Mouse (Mus musculus) ES-E14 (cell line): ENCODE data around the gene Lgr6.

Experiments used
- CHD2 ChIP-seq: IDR thresholded peaks from 2 replicates; pipeline ENCODE4 v1.6.1; 2014; ENCODE audit warnings: mild to moderate bottlenecking, low read depth, low read length, inconsistent platforms
- HCFC1 ChIP-seq: IDR thresholded peaks from 2 replicates; pipeline ENCODE4 v1.6.1; 2012; ENCODE audit warnings: low read length, inconsistent platforms, borderline replicate concordance; ENCODE audit not compliant: insufficient read depth
- MAFK ChIP-seq: IDR thresholded peaks from 2 replicates; pipeline ENCODE4 v1.6.1; 2014; ENCODE audit warnings: mild to moderate bottlenecking, low read depth, low read length, inconsistent platforms; ENCODE audit not compliant: insufficient read depth
- ZC3H11A ChIP-seq: IDR thresholded peaks from 2 replicates; pipeline ENCODE4 v1.6.1; 2012; ENCODE audit warnings: low read depth, mild to moderate bottlenecking, inconsistent platforms, low read length, borderline replicate concordance
- ZNF384 ChIP-seq: IDR thresholded peaks from 2 replicates; pipeline ENCODE4 v1.6.1; 2012; ENCODE audit warnings: low read depth, low read length, inconsistent platforms

DNA sequence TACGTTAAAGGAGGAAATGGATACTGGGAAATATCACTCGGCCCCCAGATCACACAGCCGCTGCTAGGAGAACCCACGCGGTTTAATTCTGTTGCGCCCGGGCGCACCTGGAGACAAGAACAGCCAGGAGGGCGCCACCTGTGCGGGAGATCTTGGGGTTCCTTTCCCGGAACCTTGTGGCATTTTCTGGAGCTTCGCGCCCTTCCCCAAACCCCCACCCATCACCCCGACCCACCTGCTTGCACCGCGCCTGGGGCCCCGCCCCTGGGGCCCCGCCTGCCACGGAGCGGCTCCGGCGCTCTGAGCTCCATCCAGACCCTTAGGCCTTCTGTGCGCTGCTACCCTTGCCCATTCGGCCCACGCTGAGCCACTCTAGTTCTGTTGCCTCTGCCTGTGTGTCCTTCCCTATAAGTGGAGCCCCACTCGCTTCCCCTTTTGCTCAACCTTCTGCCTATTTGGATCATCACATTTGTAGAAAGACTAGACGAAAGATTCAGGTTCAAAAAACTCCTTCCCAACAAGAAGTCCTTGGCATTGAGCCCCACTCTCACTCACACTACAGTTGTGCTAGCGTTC, 19.7 kb downstream of the Lgr6 start:
- TF ChIP-seq ZNF384 (no peak), CHD2 (no peak), MAFK (no peak), ZC3H11A (no peak), HCFC1 (no peak)
